Mouse (Mus musculus) cerebellum, adult 2 months (tissue): ENCODE results near the gene Gpr107.

Source experiments
- CTCF ChIP-seq: fragments of 200-500 bp; IDR thresholded peaks from 2 replicates; pipeline ENCODE4 v1.5.1; 2011; ENCODE audit warnings: low read depth, mild to moderate bottlenecking, control low read depth, low read length, moderate library complexity, borderline replicate concordance; ENCODE audit not compliant: insufficient read depth
- POLR2A ChIP-seq: fragments of 200-500 bp; IDR thresholded peaks from 2 replicates; pipeline ENCODE4 v1.6.1; 2011; ENCODE audit warnings: low read length, control low read depth, borderline replicate concordance; ENCODE audit not compliant: insufficient read depth

DNA sequence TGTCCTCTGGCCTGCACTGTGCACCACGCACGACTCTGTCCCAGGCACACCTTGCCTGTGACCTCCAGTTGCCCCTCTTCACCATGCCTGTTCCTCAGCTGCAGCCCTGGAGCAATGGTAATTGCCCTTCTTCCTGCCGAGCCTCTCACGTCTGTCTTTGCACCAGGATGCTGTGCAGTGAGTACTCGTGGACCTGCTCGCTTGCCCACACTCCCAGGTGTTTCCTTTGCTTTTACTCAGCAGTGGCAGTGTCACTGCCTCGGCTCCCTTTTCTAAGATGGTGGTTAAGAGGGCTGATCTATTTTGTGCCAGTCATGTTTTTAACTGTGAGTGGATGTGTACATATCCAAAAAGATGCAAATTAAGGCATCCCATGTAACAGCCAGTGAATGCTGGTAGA, 27.4 kb downstream of the Gpr107 start:
- no peak for TF ChIP-seq CTCF
- TF ChIP-seq POLR2A = no peak
